Mouse (Mus musculus) thymus, postnatal 14 days (tissue): Measurements from ENCODE around the gene Scarb2.
A peak's percentile ranks its signal among the peaks of the same experiment; 100 is the strongest.
"Not testable (repeated sequence)": the region's sequence is repeated elsewhere in the genome, so short reads cannot be mapped to it uniquely, and the experiment has no call there.

ENCODE experiments used
- DNase-seq: peaks from one replicate; pipeline ENCODE4 v3.0.0; 2021

Gene Scarb2

GRCm38 (mm10) chr5:92506733-92507132, at the start of gene Scarb2:
Gene Scarb2 (minus strand): TSS chr5:92506833.
- no peak for DNase-seq

DNA sequence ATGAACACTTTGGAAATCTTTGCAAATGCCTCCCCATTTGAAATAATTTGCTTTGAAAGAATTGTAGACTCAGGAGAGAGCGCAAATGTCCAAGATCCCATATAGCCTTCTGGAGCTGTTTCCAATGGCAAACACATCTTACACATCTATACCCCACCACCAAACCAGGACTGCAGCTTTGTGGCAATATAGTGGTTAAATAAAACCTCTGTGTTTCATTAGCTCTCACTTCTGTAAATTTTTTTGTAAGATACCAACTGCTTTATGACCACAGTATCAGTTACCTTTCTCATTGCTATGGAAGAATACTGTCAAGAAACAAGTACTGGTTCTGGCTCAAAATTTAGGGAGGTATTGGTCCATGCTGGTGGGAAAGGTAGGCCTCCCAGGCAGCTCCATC, 49.3 kb upstream of the Scarb2 start:
- no peak for DNase-seq

GRCm38 (mm10) chr5:92554891-92555511, 48.4 kb upstream of the Scarb2 start, which contains the start of gene Fam47e:
Gene Fam47e (plus strand): TSS chr5:92555069.
- no peak for DNase-seq

DNA sequence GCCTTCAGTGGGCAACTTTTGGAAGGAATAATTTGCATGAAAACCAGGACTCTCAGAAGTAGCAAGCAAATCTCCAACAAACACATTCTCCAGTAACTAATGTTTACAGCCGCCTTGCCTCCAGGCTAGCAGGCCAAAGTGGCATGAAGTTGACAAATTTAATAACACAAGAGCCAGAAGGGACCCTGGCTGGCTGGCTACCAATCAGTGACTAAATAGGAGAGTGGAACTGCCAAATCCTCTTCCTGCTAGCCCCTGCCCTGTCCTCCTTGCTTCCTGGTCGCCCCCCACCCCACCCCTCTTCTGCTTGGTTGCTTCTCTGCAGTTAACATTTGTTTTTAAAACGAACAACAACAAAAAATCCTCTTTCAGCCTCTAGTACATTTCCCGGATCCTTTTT, 47.8 kb upstream of the Scarb2 start:
- DNase-seq: no peak

DNA sequence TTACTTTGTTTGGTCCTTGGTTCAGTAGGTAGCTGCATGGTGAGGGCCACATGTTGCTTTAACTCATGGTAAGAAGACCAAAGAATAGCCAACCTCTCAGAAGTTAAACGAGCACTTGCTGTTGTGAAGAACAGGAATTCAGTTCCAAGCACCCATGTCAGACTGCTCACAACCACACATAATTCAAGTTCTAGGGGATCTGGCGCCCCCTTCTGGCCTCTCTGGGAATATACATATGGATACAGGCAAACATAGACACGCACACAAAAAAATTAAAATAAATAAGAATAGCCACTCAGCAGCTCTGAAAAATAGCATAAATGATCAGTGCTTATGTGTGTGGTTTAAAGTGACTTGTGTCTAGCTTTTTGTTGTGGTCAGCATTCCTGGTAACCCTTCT, 47.3 kb upstream of the Scarb2 start:
- DNase-seq: peak; percentile 40

GRCm38 (mm10) chr5:92552611-92553010, 46.0 kb upstream of the Scarb2 start:
- no peak for DNase-seq

DNA sequence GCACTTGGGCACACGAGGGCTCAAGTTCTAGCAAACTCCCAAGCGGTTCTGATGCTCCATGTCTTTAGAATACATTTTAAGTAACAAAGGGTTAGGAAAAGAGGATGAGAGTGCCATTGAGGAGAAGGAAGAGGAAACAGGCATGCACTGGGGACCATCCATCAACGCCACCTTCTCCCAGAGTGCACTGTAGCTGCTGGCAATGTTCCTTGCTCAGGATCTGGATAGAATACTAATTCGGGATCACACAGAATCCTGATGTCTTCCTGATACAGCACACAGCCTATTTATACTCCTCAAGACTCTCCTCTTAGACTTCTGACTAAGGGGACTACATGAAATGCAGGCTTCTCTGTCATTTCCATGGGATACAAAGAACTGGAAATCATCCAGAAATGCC, 33.1 kb upstream of the Scarb2 start:
- DNase-seq: no peak

GRCm38 (mm10) chr5:92524821-92525258, 18.2 kb upstream of the Scarb2 start:
- DNase-seq: no peak

DNA sequence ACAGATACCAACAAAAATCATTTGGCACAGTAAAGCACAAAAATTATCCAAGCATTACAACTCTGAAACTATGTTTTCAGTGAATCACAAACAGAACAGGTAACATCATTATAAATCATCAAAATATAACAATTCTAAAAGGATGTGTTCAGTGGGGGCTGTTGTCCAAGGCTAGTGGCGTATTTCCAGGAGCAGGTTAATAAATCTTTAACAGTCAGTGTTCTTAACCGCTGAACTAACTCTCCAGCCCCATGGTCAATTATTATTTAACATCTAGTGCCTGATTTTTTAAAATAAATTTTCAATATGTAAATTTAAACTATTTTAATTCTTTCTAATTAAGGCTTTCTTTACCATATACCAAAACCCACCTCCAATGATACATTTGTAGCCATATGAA, 14.5 kb upstream of the Scarb2 start:
- not testable (repeated sequence) for DNase-seq

GRCm38 (mm10) chr5:92512066-92512465, 5.4 kb upstream of the Scarb2 start:
- DNase-seq: no peak

DNA sequence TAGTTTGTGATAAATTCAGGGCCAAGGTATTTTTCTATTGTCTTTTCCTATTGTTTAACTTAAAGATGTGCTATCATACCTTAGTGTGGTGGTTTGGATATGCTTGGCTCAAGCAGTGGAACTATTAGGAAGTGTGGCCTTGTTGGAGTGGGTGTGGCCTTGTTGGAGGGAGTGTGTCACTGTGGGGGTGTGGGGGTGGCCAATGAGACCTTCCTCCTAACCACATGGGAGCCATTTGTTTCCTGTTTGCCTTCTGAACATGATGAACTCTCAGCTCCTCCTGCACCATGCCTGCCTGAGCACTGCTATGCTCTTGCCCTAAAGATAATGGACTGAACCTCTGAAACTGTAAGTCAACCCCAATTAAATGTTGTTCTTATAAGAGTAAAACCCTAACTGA, 4.6 kb upstream of the Scarb2 start:
- no peak for DNase-seq

- DNase-seq: no peak
Observed at GRCm38 (mm10) chr5:92508853-92509252, 2.2 kb upstream of the Scarb2 start.

- peak; percentile 66 for DNase-seq
Observed at GRCm38 (mm10) chr5:92506301-92506729, 318 bp downstream of the Scarb2 start.

DNA sequence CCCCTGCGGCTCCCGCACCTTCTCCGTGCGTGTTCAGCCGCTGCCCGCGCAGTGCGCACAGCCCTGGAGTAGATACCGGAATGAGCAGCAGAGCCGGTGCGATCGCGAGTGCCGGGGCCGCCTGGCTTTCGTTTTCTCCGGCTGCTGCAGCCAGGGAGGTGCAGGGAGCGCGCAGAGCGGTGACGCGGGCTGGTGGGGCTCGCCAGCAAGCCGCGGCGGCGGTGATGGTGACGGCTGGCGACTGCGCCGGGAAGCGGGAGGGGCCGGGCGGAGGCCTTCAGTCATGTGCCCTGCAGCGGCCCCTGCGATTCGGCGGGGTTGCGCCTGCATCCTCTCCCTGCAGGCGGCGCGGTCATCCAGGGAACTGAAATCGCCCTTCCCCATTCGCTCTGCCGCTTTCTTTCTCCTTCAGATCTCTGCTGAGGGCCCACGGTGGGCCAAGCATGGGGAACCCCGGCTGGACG, 1.2 kb downstream of the Scarb2 start:
- DNase-seq: peak; percentile 93

DNA sequence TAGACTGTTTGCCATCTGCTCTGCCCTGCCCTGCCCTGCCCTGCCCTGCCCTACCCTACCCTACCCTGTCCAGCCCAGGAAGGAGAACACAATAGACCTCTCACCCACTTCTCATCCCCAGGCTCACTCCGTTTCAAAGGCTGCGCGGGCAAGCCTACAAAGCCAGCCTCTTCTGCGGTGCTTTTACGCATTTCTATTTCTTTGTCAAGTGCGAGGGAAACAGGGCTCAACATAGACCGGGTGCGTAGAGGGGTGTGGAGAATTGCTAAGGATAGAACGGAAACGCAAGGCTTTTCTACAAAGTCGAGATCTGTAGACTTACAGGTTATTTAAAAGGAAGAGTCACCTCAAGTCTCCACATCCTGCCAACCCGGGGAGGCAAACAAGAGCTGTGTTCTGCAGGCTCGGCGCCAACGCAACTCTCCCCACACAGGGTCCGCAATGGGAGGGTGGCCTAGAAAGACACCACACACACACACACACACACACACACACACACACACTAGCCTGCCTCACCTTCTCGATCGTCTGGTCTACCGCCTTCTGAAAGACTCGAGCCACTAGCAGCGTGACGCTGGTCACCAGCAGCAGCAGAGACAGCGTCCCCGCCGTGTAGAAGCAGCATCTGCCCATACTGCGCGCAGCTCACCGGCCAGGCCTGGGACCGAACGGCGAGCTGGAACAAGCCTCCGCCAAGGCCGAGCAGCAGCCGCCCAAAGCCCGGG, 1.8 kb downstream of the Scarb2 start:
- DNase-seq: peak; percentile 80

GRCm38 (mm10) chr5:92503856-92504618, 2.6 kb downstream of the Scarb2 start:
- DNase-seq: no peak

DNA sequence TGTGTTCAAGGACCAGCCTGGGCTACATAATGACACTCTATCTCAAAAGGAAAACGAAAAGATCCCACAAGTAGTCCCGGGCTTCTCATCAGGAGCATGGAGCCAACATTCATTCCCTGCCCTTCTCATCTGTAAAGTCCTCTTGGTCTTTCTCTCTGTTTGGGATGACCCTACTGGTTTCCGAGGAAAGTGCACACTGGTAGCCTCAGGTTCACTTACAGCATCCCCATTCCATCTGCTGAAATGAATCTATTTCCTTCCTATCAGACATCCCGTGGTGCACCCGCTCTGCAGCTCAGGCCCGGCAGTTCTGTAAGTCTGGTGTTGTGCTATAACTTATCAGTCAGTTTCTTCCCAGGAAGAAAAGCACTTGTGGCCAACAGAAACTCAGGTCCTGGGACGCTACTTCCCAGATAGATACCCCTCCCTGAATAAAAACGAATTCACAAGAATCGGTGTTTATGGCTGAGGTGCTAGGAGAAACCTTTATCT, 3.2 kb downstream of the Scarb2 start:
- peak; percentile 53 for DNase-seq

DNA sequence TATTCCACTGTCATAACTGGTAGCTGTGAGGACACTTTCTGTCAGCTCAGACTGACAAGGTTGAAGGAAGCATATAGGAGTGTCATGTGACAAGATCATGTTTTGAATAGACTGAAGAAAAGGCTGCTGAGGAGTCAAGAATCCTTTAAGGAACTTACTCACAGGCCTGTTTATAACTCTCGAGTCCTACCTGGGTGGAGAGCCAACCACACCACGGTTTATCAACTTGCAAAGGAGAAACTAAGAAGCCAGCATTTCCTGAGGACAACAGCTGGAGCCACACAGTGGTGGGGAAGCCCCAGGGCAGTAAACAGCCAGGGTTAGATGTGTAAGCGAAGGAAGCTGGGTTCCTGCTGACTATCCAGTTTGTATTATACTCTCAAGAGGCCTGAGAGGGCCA, 7.3 kb downstream of the Scarb2 start:
- peak; percentile 54 for DNase-seq

- peak; percentile 3 for DNase-seq
Observed at GRCm38 (mm10) chr5:92498661-92499060, 8.0 kb downstream of the Scarb2 start.

- peak; percentile 3 for DNase-seq
Observed at GRCm38 (mm10) chr5:92498225-92498624, 8.4 kb downstream of the Scarb2 start.

DNA sequence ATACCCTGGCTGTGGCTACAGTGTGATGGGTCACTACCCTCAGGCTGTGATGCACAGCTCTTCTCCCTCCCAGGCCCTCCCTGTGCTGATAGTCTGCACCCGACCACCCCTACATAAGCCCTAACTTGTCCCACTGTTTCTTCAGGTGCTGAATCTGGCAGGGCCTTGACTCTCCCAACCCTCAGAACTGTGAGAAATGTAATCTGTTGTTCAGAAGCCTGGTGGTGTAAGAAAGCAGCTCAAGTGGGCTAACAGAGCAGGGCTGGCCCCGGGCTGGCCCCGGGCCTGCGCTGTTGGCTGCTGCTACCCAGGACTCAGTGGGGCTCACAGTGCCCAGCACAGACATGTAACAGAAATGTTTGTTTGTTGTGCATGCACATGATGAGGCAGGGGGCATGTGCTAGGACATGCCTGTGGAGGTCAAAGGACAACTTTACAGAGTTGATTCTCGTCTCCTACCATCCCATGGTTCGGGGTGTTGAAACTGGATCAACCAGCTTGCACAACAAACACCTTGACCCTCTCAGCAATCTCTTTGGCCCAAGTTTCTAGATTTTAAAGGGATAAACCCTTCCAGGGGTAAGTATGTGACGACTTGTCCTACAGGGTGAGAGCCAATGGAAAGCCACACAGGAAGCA, 10.7 kb downstream of the Scarb2 start:
- DNase-seq: peak; percentile 7

- DNase-seq: peak; percentile 60
Observed at GRCm38 (mm10) chr5:92495291-92495690, 11.3 kb downstream of the Scarb2 start.

DNA sequence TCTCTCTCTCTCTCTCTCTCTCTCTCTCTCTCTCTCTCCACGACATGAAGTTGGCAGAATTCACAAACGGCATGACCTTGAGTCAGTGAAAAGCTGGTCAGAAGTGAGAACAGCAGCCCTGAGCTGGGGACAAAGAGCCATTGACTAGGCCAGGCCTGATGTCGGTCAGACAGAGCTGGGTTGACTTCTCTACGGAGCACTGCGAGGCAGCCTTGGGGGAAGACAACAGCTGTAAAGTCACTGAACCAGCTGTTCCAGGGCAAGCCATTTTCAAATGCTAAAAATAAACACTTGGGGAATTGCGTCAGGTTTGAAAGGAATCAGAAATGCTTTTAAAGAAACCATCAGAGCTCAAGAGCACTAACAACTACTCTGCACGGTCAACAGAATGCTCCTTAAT, 13.2 kb downstream of the Scarb2 start:
- no peak for DNase-seq
